Mouse (Mus musculus): ENCODE data around the gene Kcnmb4.

GRCm38 (mm10) chr10:116420976-116421375, 52.7 kb downstream of the Kcnmb4 start:
- no peak for TF ChIP-seq CTCF (IDR thresholded peaks at IDR 0.05)
- no peak for TF ChIP-seq EP300 (IDR thresholded peaks at IDR 0.05)
